Mouse (Mus musculus) heart, postnatal 36 days (tissue): ENCODE results near the gene Tpt1. TPM values are rescaled to one million over a fixed set of nuclear protein-coding genes. Genes with fewer than 3 reads are reported as not detected.
"Not testable (repeated sequence)": the region's sequence is repeated elsewhere in the genome, so short reads cannot be mapped to it uniquely, and the experiment has no call there.

Source experiments
- DNase-seq, 2 experiments: peaks; one replicate each; pipeline ENCODE4 v3.0.0; 2021 to 2022
- intact Hi-C: fragments of 180-260 bp; cut with DNase I; formaldehyde crosslinking; loops from one replicate; pipeline ENCODE4 v1.15.1; 2025
- total RNA-seq, 2 experiments: library from RNA; stranded (reverse); gene quantifications; 2 replicates each; pipeline ENCODE4 v1.2.3; 2021

The Tpt1 gene
- 1,000 to 10,000 TPM; 2,953 to 3,079 TPM for total RNA-seq

DNA sequence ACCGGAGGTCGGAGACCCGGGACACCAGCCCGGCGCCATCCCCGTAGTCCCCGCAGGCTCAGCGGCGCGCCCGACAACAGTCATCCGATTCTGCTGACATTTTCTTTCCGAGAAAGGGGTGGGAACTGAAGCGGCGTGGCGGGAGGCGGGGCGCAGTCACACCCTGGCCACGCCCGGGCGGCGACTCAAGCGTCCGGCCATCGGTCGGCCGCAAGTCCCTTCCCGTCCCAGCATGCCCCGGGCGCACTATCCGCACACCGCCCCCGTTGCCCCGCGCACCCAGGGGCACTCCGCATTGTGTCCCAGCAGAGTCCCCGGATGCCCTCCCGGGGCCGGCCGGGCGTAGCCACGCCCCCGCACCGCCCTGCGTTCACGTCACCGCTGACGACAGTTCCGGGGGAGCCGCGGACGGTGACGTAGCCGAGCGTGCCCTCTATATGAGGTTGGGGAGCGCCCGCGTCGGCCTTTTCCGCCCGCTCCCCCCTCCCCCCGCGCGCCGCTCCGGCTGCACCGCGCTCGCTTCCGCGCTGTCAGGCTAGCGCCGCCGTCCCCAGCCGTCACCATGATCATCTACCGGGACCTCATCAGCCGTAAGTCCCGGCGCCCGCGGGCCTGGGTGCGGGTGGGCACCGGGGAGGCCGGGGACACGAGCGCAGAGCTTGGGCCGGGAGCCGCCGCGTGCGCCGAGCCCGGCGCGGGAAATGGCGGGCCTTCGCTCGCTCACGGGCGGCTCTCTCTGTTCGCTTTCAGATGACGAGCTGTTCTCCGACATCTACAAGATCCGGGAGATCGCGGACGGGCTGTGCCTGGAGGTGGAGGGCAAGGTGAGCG, at the start of gene Tpt1:
Gene Tpt1 (plus strand): TSS at position 227 of the 831 bp plus-strand sequence.
- intact Hi-C loops, result no loop called here

DNA sequence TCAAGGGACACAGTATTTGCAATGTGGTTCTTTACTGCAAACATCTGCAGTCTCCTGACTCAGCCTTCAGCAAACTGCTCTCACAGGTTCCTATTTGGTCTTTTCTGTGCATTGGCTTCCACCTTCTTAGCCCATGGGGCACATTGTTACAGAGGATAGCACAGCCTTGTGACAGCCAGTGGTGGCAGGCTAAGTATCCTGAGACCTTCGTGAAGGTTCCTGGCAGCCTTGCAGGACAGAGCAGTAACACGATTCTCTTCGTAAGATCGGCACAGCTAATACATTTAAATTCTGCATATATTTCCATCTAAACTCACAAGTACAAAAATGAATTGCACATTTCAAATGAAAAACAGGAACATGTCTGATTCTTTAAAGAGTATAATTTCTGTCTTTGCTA, 49.0 kb upstream of the Tpt1 start:
- intact Hi-C loops, result no loop called here
- DNase-seq, result no peak

More for the DNA sequence above, at the start of gene Tpt1:
- DNase-seq, result peak; percentile 99 to 100

DNA sequence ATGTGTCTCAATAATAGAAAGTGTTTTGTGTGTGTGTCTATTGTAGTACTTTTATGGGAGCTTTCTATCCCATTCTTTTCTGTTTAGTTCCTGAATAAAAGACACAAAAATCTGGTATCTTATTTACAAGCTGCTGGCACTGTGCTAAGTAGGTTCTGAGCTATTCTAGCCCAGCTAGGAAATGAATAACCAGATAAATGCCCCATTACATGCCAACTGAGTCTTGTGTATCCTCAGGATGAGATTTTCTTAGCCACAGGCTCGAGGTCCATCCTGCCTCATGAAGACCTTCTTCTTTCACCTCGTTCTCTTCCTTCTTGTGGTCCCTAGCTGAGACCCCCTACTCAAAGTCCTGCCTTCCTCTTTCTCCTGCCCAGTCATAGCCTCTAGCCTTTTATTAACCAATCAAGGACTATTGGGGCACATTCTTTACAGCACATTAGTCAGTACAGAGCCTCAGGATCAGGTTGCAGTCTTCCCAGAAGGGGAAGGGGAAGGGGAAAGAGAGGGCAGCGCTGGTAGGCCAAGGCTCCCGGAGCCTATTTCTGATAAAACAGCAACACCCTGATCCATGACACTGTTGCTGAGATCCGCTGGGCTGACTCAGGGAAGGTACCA, 47.0 kb upstream of the Tpt1 start:
- DNase-seq, result no peak
- intact Hi-C loops, result no loop called here

DNA sequence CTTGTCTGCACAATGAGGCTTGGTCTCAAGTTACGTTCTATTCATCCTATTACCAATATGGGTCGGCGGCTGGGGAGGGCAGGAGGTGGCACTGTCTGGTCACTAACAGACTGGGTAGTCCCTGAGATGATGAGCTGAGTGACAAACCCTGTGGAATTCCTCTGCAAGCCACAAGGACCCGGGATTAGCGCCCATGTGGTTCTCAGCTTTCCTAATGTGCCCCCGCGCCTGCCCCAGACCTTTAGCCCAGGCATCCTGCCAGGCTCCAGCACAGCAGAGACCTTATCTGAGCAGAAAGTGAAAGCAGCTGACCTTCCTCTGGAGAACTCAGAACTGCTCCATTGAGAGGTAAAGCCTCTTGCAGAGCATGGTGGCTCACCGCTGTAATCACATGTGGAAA, 37.1 kb upstream of the Tpt1 start:
- DNase-seq, result peak; percentile 64 to 68
- intact Hi-C loops, result no loop called here

DNA sequence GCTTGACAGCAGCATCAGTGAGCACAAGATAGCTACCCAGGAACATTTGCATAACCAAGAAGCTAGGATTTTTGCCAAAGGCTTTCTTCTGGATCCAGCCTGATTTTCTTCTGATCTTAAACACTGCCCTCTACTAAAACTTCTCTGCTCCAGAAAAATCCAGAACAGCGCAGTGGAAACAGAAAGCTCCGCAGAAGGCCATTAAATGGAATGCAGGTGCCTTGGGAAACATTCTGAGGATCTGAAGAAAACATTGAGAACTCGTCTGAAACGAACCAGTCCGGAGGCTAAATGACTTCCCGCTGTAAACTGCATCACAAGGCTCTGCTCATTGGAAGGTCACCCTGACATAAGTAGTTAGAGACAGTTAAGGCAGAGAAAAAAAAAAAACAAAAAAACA, 35.0 kb upstream of the Tpt1 start:
- intact Hi-C loops, result no loop called here

DNA sequence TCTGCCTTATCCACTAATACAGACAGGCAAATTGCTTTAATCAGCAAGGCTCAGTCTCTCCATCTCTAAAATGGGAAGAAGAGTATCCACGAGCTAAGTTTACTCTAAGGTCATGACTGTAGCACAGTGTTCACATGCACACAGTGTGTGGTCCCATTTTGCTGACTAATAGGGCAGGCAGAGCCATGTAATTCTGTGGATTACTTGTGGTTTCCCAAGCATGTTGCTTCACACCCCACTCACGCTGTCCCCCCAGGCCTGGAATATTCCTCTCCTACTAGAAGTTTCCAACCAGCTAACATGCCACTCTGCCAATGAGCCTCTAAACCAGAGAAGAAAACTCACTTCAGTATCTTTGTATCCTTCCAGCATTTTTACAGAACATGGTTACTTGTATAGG, 26.4 kb upstream of the Tpt1 start:
- DNase-seq, result no peak
- intact Hi-C loops, result no loop called here

More for the DNA sequence above, 35.0 kb upstream of the Tpt1 start:
- no peak for DNase-seq

DNA sequence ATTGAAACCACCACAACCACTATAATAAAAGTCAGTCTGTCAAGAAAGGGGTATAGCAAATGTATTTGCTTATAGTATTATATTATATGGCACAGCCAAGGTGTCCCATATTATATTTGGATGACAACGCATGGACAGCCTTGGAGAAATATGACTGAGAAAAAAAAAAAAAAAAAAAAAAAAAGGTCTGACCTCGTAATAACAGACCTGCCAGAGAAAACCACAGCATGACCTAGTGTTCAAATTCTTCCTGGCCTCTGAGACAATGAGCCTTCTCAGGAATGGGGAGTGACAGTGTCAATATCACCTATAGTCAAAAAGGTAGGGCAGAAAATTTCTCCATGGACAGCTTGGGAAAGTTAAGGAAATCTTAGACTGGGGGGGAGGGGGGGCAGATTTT, 25.6 kb upstream of the Tpt1 start:
- intact Hi-C loops, result no loop called here
- no peak for DNase-seq

DNA sequence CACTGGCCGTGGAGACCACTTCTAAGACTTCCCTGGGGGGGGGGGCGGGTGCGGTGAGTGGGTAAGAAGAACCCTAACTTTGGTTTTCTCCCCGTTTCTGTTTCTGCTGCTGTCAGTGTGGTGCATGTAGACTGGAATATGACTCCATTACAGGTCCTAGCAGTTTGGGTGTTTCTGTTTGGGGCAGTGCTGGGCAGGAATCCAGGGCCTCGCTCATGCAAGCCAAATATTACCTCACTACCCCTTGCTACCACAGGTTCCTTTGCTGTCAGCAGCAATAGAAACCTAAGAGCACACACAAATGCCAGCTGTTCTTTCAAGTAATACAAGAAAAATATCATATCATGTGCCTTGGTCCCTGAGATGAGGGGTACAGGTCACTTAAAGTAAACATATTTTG, 24.9 kb upstream of the Tpt1 start:
- DNase-seq, result peak; percentile 45 to 50
- intact Hi-C loops, result no loop called here

DNA sequence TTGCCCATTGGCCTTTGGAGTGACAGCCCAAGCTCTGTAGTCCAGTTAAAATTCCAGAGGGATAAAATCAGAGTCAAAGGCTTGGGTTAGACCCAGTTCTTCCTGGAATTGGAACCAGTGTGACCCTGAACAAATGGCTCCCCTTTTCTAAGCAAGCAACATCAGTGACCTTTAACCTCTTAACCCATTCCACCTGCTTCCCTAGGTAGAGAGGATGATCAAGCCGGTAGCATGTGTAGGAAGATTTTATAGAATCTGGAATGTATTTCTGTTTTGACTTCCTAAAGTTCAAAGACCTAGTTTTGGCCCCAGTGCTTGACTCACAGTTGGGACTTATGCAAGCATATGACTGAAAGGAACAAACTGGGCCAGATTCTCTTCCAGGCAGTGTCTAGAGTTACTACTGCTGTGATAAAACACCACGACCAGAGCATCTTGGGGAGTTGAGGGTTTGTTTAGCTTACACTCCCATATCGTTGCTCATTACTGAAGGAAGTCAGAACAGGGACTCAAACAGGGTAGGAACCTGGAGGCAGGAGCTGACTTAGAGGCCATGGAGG, 18.0 kb upstream of the Tpt1 start:
- intact Hi-C loops, result no loop called here
- no peak for DNase-seq

DNA sequence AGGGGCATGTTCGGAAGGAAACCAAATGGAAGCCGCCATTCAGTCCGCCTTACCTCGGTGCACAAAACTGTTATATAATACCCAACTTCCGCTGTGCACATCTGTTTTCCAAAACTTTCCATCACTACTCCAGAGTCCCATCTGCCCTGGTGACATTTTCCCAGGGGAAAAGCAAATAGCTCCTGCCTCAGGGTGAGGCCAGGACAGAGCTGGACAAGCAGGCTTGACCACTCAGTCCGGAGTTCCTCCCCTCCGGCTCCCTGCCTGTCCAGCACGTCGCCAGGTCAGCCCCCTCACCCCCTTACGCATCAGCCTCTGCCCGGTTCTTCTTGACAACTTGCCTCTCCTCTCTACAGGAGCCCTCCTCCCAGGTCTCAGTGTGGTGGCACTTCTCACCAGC, 16.7 kb upstream of the Tpt1 start:
- DNase-seq, result no peak
- intact Hi-C loops, result no loop called here

DNA sequence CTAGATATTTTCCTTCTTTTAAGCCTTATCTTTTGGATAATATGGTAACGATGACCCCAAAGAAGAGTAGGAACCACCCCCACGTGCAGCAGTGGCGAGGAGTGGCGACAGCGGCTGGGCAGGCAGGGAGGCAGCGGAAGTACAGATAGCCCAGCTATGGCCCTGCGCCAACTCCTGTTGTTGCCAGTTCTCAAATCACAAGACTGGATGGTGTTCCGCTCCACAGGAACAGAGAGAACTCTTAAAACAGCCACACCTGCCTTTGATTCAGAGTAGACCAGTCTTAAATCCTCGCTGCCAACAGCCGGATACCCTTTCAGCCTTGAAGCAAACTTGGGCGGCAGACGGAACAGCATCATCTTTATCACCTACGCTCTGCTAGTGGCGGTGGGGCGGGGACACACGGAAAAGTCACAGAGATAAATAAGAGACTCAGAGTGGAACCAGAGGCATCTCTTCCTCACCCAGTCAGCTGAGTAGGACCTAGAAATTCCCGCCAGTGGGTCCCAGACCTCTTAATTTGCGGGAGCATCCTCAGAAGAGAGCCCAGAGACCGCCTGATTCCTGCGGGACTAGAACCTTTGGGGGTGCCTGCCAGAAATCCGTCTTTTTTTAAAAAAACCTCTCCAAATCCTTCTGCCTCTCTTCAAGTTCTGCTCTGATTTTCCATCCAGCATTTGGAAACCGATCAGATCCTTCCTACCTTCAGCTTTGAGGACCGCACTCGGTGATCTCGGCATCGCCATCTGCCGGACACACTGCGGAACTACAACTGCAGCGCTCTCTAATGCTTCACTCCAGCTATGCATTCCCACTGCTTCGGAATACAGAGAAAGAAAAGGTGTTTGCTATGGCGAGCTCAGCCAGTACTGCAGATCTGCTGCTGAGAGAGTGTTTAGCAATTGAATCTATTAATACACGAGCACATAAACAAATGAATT, 15.8 kb upstream of the Tpt1 start:
- intact Hi-C loops, result loop anchor here (1.0 kb wide), 2 partner anchors 42 to 60 kb away; partner anchors contain the start of gene Slc25a30
- DNase-seq, result peak; percentile 91 to 92

DNA sequence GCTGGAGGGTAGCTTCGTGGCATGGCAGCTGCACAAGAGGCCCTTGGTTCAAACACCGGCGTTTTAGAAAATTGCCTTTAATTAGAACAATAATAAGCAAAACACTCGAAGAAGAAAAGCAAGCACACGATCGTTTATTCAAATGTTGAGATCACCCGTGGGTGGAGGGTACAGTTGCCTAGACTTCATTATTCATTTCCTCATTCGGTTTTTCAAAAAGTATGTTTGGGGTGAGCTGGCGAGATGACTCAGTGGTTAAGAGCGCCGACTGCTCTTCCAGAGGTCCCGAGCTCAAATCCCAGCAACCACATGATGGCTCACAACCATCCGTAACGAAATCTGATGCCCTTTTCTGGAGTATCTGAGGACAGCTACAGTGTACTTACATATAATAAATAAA, 15.1 kb upstream of the Tpt1 start:
- not testable (repeated sequence) for DNase-seq
- intact Hi-C loops, result loop anchor here (1.0 kb wide), 2 partner anchors 43 to 61 kb away; partner anchors contain the start of gene Slc25a30

DNA sequence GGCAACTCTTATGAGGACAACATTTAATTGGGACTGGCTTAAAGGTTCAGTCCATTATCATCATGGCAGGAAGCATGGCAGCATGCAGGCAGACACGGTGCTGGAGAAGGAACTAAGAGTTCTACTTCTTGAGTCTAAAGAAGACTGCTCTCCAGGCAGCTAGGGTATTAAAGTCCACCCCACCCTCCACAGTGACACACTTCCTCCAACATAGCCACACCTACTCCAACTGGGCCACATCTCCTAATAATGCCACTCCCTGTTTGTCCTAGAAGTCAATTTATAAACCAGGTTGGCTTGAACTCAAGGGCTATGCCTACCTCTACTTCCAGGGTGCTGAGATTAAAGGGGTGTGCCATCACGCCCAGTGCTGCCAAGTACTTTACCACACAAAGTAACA, 12.9 kb upstream of the Tpt1 start:
- intact Hi-C loops, result no loop called here
- DNase-seq, result no peak

DNA sequence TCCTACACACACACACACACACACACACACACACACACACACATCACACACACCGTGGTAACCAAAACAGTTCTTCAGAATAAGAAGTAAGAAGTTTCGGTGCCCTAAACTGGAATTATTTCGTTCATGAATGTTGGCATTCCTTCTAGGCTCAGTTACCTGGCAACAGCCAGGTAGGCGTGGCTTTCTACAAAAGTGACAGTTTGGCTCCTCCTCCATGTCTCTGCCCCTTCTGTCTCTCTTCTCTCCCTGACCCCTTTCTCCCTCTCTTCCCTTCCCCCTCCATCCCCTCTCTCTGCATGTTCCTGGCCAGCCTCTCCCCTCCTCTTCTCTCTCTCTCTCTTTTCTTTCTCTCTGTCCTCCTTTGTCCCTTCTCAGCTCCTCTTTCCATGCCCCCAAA, 11.9 kb upstream of the Tpt1 start:
- DNase-seq, result no peak
- intact Hi-C loops, result no loop called here

DNA sequence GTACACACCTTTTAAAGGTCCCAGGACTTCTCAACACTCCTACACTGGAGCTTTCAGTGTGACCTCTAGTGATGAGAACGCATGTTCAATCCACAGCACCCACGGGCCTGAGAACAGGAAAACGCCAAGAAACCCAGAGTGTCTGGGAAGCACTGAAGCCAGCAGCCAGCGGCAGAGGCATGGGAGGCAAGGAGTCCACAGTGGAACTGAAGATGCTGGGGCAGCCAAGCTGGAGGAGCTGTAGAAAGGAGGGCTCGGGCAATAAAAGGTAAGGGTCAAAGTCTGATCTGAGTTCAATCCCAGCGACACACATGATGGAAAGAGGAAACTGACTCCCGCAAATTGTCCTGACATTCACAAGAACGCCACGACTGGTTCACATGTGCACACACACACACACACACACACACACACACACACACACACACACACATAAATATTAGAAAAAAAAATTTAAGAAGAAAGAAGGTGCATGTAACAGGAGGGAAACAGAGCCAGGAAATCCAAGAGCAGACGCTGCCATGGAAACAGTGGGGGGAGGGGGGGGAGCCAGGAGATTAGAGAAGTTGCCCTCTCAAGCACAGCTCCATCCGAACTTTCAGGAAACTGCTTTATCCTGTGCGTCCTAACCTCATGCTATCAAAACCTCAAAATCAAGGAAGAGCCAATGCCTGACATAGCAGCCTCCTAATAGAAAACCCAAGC, 11.2 kb upstream of the Tpt1 start:
- intact Hi-C loops, result no loop called here
- DNase-seq, result peak; percentile 32 to 80

DNA sequence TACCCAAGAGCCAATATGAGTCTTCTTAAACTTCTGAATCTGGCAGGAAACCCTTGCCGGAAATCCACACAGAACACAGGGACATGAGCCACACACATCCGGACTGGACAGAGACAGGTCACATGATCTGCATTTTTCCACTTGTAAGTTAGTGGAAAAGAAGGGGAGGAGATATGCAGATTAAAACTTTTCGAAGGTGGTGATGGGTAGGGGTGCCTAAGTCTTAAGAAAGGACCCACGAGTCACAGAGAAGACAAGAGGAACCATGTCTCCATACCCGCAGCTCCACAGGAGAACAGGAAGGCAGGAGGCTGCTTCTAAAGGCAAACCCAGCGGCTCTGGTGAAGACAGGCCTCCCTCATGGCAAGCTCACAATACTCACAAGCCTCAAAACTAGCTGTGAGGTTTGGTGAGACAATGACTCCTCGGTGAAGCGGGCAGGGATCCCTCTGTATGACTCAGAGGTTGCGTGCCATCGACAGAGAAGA, 10.6 kb upstream of the Tpt1 start:
- peak; percentile 71 to 81 for DNase-seq
- intact Hi-C loops, result no loop called here

DNA sequence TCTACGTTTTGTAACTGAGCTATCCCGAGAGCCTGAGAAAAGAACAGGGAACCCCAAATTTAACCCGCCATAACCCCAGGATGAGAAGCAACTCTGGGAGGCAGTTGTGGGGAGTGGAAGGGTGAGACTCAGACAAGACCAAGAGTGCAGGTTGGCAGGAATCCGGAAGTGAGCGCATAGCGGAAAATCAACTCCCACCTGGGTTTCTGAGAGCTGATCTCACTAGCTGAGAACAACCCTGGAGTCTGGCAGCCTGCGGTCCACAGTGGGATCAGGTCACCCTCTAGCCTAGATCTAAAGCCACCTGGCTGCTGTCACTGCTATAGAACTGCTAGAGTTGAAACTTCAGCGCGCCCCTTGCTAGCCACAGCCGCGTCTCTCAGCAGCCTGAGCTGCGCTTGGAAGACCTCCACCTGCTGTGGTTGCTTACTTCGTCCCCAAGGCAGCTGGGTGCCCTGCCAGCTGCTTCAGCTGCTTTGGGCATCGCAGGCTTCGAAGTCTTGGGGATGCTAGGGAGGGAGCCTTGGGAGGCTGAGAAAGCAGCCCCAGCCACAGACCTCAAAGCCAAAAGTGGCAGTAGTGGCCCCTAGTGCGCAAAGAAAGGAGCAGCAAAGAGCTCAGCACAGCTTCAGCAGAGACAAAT, 10.0 kb upstream of the Tpt1 start:
- DNase-seq, result no peak
- intact Hi-C loops, result no loop called here

DNA sequence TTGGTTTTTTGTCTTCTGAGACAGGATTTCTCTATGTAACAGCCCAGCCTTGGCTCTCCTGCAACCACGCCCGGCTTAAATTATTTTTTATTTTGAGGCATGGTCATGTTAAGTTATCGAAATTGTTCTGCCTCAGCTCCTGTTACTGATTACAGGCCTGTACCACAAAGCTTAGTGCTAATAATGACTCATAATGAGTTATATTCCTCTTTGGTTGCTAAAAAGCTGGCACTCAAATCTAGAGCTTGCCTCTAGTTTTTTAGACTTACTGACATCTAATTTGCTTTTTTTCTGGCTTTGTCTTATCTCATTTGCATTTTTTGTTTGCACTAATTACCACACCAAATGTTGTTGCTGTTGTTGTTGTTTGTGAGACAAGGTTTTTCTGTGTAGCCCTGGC, 8.3 kb upstream of the Tpt1 start:
- intact Hi-C loops, result no loop called here
- DNase-seq, result no peak
